8 mouse cellular contexts compared by ENCODE assay signal in genomic region chr3:104218926-104219325, GRCm38 (mm10). TPM values are rescaled to one million over a fixed set of nuclear protein-coding genes. Genes with fewer than 3 reads are reported as not detected.
DNase-seq lines count a peak whose midpoint lies in the region; TF ChIP-seq lines count a peak whose summit lies in the region.

No protein-coding gene starts in this region.

- peak; percentile 2 to 21 for DNase-seq in layer of hippocampus, adult 18-20 months (ENCODE audit: low spot score in 2 of 2)
- DNase-seq in layer of hippocampus, adult 9-10 months (ENCODE audit: low spot score), result no peak
- DNase-seq in cerebellum, adult 9-11 months, result peak; percentile 27
- DNase-seq in heart, adult 18-20 months, result peak; percentile 27 to 60
- DNase-seq in kidney, adult 18-20 months, result peak; percentile 49
- DNase-seq in liver, adult 2 months (ENCODE audit: extremely low read depth, low read depth, low spot score), result no peak
- peak; percentile 38 for DNase-seq in thymus, postnatal 0 days (ENCODE audit: low spot score)

- WGBS in liver, adult 2 months, result under 1% methylated on average over 15 of the region's 15 CpGs

- peak overlapping the region; percentile 11 for H3K27ac ChIP-seq in liver, adult 2 months (replicated peaks; ENCODE audit: insufficient read depth, low read depth, low read length)

- peak overlapping the region; percentile 96 for H3ac ChIP-seq in myocyte (ENCODE audit: control insufficient read depth, insufficient read length)

- H3K9ac ChIP-seq in liver, adult 2 months (ENCODE audit: low read depth, low read length), result peak overlapping the region; percentile 96

- H3K36me3 ChIP-seq in liver, adult 2 months (ENCODE audit: control insufficient read depth, insufficient read depth, low read length), result no peaks in the 10 kb centered on the region
- no peaks in the 10 kb centered on the region for H3K36me3 ChIP-seq in myocyte (ENCODE audit: control insufficient read depth, insufficient read depth)

- peaks cover 12% of the 10 kb centered on the region for H3K4me1 ChIP-seq in liver, adult 2 months (ENCODE audit: control insufficient read depth, insufficient read depth, low read length)

- no peaks in the 10 kb centered on the region for H3K27me3 ChIP-seq in liver, adult 2 months (ENCODE audit: control insufficient read depth, insufficient read depth, low read length)
- no peaks in the 10 kb centered on the region for H3K27me3 ChIP-seq in myocyte (ENCODE audit: control insufficient read depth, insufficient read depth, insufficient read length)

- TF ChIP-seq CTCF in liver, adult 2 months (IDR thresholded peaks at IDR 0.05; ENCODE audit: low read depth, low read length), result no peak

- peak overlapping the region; percentile 96 for H3K4me3 ChIP-seq in liver, adult 2 months (ENCODE audit: insufficient read depth, low read depth, low read length)
- peak overlapping the region; percentile 72 for H3K4me3 ChIP-seq in myocyte

- TF ChIP-seq POLR2A in liver, adult 2 months (IDR thresholded peaks at IDR 0.05; ENCODE audit: extremely low read depth, insufficient read depth, low read length), result no peak
- no peak for TF ChIP-seq POLR2A in myocyte (IDR thresholded peaks at IDR 0.05; ENCODE audit: insufficient read length, low read depth)

- H3K79me2 ChIP-seq in liver, adult 2 months (ENCODE audit: control insufficient read depth, insufficient read depth, low read length), result peaks cover 6% of the 10 kb centered on the region; the same call in 1 of the 2 replicates
- peaks cover 51% of the 10 kb centered on the region for H3K79me2 ChIP-seq in myocyte (ENCODE audit: control insufficient read depth, insufficient read depth)

- peak overlapping the region; percentile 89 for H3K4me2 ChIP-seq in myocyte (ENCODE audit: low read depth)

TF ChIP-seq in myocyte, 11 proteins besides CTCF, POLR2A, EP300 and RAD21:
- TF ChIP-seq USF1 (IDR thresholded peaks at IDR 0.05; ENCODE audit: low read depth) (no peak), MYOG (IDR thresholded peaks at IDR 0.05; ENCODE audit: control insufficient read depth in 1 of 3, insufficient read depth in 1 of 3, insufficient read length in 2 of 3, low read depth in 2 of 3) (no peak), TCF3 (IDR thresholded peaks at IDR 0.05; ENCODE audit: insufficient read length, low read depth) (no peak), CEBPB (IDR thresholded peaks at IDR 0.05; ENCODE audit: insufficient read depth, poor library complexity, severe bottlenecking) (no peak), SRF (IDR thresholded peaks at IDR 0.05; ENCODE audit: control insufficient read depth, insufficient read length, low read depth) (no peak), REST (IDR thresholded peaks at IDR 0.05; ENCODE audit: insufficient read depth, insufficient read length) (no peak), POLR2AphosphoS2 (IDR thresholded peaks at IDR 0.05; ENCODE audit: insufficient read length, low read depth) (no peak), MAX (IDR thresholded peaks at IDR 0.05; ENCODE audit: low read depth) (no peak), TCF12 (IDR thresholded peaks at IDR 0.05; ENCODE audit: insufficient read depth, poor library complexity, severe bottlenecking) (no peak), MYOD1 (IDR thresholded peaks at IDR 0.05; ENCODE audit: control insufficient read depth in 1 of 3, insufficient read length in 2 of 3, low read depth in 2 of 3) (no peak)

RNA-seq across cellular contexts. Expression of gene Magi3, which starts 1.2 kb away (rescaled TPM):
- 10 to 100 TPM; 33.4 to 34.2 TPM for total RNA-seq in layer of hippocampus, adult 18-20 months (2021)
- 10 to 100 TPM; 37.6 to 43.1 TPM for total RNA-seq in heart, adult 18-20 months (2021)
- 17.7 and 20.4 TPM in 2 replicates for total RNA-seq in liver, adult 2 months (2014; rRNA removed)
- 5.0 and 5.1 TPM in 2 replicates for polyA plus RNA-seq in liver, adult 2 months (2012; rRNA removed)
- polyA plus RNA-seq in myocyte (2012; fragmentation: generic; extraction: Trizol), result 5.5 TPM
- 4.0 and 5.2 TPM in 2 replicates for polyA plus RNA-seq in thymus, postnatal 0 days (2015; fragmentation: Nextera tagmentation; extraction: Ambion mirVana)

Comparison
In these comparisons a context has a peak if more than half of its experiments do, and no peak if none do; other contexts are left out.
1. DNase-seq: peak in layer of hippocampus, adult 18-20 months (2 of 2), cerebellum, adult 9-11 months (single experiment), heart, adult 18-20 months (2 of 2), kidney, adult 18-20 months (single experiment) and thymus, postnatal 0 days (single experiment); none in layer of hippocampus, adult 9-10 months (single experiment) and liver, adult 2 months (single experiment).